Mouse (Mus musculus): ENCODE results near the gene Nos2.

DNA sequence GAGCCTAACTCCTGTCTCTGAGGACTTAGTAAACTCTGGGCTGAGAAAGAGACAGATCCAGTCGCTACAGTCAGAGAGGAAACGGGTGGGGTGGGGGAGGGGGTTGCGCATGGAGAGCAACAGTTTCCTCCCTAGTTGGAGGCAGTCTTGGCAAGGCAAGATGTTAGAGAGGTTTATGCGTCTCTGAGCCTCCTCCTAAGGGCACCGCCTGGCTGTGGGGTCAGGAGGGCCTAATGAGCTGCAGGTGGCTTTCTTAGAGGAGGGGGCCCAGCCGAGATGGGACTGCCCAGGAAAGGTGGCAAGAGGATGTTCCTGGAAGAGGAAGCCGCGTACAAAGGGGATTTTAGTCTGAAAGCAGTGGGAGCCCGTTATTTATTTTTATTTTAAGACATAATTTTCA is 3.5 kb downstream of the Nos2 start:
- TF ChIP-seq GATA1 (IDR thresholded peaks at IDR 0.05; ENCODE audit: borderline replicate concordance, low read length) = no peak
- TF ChIP-seq FLI1 (IDR thresholded peaks at IDR 0.05; ENCODE audit: low read length) = no peak
